Mouse (Mus musculus): ENCODE data around the gene Grtp1.

The Grtp1 gene

DNA sequence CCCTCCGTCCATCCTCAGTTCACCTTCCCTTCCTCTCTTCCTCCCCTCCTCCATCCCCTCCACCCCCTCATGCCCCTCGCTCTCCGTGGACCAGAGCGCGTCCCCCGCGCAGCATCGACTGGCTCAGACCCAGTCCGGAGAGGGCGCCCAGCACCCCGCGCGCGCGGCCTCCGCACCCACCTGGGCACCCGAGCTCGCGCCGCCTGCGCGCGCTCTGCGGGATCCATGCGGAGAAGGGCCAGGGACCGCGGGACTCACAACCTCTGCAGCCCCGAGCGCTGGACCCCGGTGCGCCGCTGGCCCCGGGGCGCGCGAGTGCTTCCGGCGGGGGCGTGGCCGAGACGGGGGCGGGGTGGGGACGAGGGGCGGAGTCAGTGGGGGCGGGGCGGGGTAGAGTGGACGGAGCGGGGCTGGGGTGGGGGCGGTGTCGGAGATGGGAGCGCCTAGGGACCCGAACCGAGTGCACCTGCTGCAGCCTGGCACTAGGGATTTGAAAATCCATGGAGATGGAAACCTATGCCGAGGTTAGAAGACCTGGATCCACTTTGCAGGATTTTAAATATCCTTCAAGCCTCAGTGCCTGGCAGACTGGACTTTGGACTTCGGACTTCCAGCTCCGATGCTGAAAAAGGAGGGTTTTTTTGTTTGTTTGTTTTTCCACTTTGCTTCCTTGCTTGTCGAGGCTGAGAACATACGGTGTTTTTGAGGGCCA is at the start of gene Grtp1:
Gene Grtp1 (minus strand): TSS at position 320 of the 712 bp plus-strand sequence.
- DNase-seq (ENCODE audit: low read depth, low spot score): peak; percentile 78

- DNase-seq (ENCODE audit: low read depth, low spot score): no peak
These were observed 44.0 kb upstream of the Grtp1 start for GRCm38 (mm10) chr8:13244343-13244880.

- no peak for DNase-seq (ENCODE audit: low read depth, low spot score)
These were observed 42.8 kb upstream of the Grtp1 start for GRCm38 (mm10) chr8:13242985-13243870.

DNA sequence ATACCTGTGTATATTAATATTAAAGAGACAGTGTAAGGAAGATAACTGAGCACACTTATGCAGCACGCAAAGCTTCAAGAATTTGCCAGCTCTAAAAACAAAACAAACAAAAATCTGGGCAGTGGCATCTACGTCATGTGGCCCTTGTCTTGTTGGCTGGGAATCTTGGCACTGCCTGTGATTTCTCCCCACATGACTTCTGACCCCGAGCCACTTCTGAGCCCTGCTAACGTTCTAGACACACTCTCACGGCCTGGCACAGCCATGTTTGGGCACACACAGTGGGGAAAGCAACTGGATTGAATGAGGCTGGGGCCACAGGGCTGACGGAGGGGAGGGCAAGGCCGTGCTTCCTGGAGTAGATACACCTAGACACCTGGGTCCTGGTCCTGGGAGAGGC is 40.3 kb upstream of the Grtp1 start:
- no peak for DNase-seq (ENCODE audit: low read depth, low spot score)

DNA sequence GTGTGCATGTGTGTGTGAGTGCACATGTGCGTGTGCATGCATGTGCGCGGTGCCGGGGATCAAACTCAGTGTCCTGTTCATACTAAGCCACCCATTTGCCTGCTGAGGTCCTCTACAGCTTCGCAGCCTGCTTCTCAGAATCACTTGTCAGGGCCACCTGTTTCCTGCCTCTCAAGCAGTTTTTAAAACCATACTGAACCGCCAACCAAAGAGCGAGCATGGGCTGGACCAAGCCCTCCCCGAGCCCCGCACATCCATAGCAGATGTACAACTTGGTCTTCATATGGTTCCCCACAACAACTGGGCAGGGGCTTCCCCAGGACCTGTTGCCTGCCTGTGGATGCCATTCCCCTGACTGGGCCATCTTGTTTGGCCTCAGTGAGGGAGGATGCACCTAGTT is 39.6 kb upstream of the Grtp1 start:
- DNase-seq (ENCODE audit: low read depth, low spot score): no peak

DNA sequence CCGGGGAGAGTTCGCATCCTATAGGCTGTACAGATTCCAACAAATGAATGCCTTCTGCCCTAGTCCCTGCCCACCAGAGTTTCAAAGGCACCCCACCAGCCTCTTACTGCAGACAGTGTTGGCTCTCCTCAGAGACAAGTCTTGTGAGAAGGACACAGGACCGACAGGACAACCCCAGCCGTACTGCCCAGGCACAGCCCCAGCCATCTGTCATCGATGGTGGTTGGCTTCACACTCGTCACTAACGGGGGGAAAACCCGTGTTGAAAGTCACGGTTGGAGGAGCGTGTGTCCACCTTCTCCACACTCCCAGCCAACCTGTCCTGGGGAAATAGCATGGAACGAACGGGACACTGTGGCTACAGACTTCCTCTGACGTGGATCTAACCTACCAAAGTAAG is 34.4 kb upstream of the Grtp1 start:
- no peak for DNase-seq (ENCODE audit: low read depth, low spot score)

GRCm38 (mm10) chr8:13230471-13230870 is 30.1 kb upstream of the Grtp1 start:
- no peak for DNase-seq (ENCODE audit: low read depth, low spot score)

DNA sequence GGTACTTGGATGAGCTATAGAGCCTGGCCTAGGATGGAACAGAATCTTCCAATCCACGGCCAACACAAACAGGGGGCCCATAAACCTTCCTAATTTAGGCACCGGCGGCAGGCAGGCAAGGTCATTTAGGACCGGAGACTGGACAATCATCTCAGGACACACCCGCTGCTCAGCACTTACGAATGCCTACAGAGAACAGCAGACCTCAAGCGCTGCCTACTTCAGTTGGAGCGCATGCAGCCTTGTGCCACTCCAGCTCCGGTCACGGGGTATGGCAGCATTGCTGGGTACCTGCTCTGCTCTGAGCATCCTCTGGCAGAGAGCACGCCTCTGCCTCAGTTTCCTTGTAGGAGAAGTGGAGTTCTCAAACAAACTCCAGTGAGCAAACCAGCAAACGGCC is 29.4 kb upstream of the Grtp1 start:
- no peak for DNase-seq (ENCODE audit: low read depth, low spot score)

- DNase-seq (ENCODE audit: low read depth, low spot score): no peak
These were observed 28.6 kb upstream of the Grtp1 start for GRCm38 (mm10) chr8:13228923-13229610.

GRCm38 (mm10) chr8:13227184-13227583 is 26.8 kb upstream of the Grtp1 start:
- DNase-seq (ENCODE audit: low read depth, low spot score): no peak

- DNase-seq (ENCODE audit: low read depth, low spot score): peak; percentile 35
These were observed 25.9 kb upstream of the Grtp1 start for GRCm38 (mm10) chr8:13226288-13226687.

GRCm38 (mm10) chr8:13224426-13224825 is 24.0 kb upstream of the Grtp1 start:
- DNase-seq (ENCODE audit: low read depth, low spot score): no peak

GRCm38 (mm10) chr8:13218441-13218840 is 18.0 kb upstream of the Grtp1 start:
- no peak for DNase-seq (ENCODE audit: low read depth, low spot score)

DNA sequence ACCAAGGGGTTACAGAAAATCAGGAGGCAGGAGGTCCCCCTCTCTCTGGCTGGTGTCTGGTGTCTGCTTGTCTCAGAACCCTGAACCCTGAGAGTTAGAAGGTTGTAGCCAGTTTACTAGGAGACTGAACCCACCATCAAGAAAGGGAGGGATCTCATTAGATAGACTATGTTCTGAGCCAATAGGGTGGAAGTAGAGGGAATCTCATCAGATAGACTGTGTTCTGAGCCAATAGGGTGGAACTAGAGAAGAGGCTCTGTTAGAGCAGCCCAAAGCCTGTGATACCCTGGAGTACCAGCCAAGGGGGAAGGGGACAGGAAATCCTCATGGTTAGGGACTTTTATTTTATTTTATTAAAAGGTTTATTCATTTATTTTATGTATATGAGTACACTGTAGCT is 17.6 kb upstream of the Grtp1 start:
- peak; percentile 32 for DNase-seq (ENCODE audit: low read depth, low spot score)

- no peak for DNase-seq (ENCODE audit: low read depth, low spot score)
These were observed 16.7 kb upstream of the Grtp1 start for GRCm38 (mm10) chr8:13217093-13217492.

DNA sequence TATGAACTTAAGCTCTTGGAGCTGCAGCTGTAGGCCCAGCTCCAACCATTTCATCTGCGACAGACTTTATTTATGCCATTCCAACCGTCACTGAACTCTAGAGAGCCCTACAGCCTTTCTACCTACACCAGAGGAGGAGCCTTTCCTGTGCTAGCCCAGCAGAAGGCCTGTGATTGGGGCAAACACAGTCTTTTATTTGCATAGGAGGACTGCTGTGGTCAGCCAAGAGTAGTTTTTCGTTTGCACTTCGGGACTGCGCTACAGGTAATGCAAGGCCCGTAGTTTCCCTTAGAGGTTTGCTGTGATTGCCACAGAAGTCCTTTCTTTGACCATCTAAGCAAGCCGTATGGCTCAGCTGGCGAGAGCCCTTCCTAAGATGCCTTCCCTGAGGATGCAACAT is 16.0 kb upstream of the Grtp1 start:
- DNase-seq (ENCODE audit: low read depth, low spot score): no peak

- peak; percentile 87 for DNase-seq (ENCODE audit: low read depth, low spot score)
These were observed 13.3 kb upstream of the Grtp1 start for GRCm38 (mm10) chr8:13213479-13214268.

GRCm38 (mm10) chr8:13209770-13210169 is 9.3 kb upstream of the Grtp1 start:
- no peak for DNase-seq (ENCODE audit: low read depth, low spot score)

- DNase-seq (ENCODE audit: low read depth, low spot score): peak; percentile 92
These were observed 8.4 kb upstream of the Grtp1 start for GRCm38 (mm10) chr8:13208627-13209355.

DNA sequence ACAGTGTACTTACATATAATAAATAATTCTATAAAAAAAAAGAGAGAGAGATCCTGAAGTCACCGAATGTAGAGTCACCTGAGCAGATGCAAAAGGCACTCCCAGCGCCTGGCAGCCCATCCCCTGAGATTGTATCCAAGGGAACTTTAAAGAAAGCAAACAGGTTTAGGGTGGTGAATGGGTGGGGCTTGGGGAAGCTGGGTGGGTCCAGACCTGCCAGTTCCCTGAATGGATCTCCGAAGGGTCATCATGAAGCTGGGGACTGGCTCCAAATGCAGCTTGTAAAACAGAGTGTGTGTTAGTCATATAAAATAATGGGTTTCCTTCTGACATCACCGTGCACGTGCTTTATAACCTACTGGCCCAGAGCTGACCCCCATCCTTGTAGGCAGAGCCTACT is 5.9 kb upstream of the Grtp1 start:
- DNase-seq (ENCODE audit: low read depth, low spot score): peak; percentile 85

DNA sequence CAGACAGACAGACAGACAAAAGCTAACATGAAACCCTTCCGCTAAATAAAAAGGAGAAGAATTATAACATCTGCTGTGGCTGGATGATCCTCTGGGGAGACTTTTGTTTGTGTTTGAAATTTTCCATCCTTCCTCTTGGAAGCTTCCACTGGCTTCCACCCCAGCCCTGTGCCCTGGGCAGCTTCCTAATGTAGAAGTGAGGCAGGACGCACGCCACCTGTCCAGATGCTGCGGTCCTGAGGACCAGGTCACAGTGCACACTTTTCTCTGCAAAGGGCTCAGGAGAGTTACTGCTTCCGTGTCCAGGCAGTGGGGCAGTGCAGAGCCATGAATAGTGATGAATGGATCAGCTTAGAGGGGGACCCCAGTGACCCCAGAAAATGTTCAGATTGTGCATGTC is 4.9 kb upstream of the Grtp1 start:
- DNase-seq (ENCODE audit: low read depth, low spot score): no peak
